Mouse (Mus musculus): Measurements from ENCODE around the gene Dlg4. TPM values are rescaled to one million over a fixed set of nuclear protein-coding genes. Genes with fewer than 3 reads are reported as not detected.
"Not testable (repeated sequence)": the region's sequence is repeated elsewhere in the genome, so short reads cannot be mapped to it uniquely, and the experiment has no call there.

Gene Dlg4
- total RNA-seq, 2 experiments from 2014 or later = 23.9 to 33.8 TPM

GRCm38 (mm10) chr11:69996161-69997061, 20.3 kb upstream of the Dlg4 start:
- peak in 1 of 2 experiments; percentile 76 for DNase-seq (ENCODE audit: low spot score in 2 of 2)

GRCm38 (mm10) chr11:69997070-69997509, 19.7 kb upstream of the Dlg4 start:
- peak; percentile 88 to 90 for DNase-seq (ENCODE audit: low spot score in 2 of 2)

GRCm38 (mm10) chr11:69998567-69999491, 17.9 kb upstream of the Dlg4 start:
- DNase-seq (ENCODE audit: low spot score in 2 of 2) = no peak

- no peak for DNase-seq (ENCODE audit: low spot score in 2 of 2)
These were observed 17.1 kb upstream of the Dlg4 start for GRCm38 (mm10) chr11:69999666-70000065.

GRCm38 (mm10) chr11:70000396-70000898, 16.3 kb upstream of the Dlg4 start, which contains the start of gene Dvl2:
Gene Dvl2, plus strand, starts transcription at chr11:70000595.
- DNase-seq (ENCODE audit: low spot score in 2 of 2) = peak; percentile 83 to 92

GRCm38 (mm10) chr11:70001159-70001558, 15.6 kb upstream of the Dlg4 start:
- DNase-seq (ENCODE audit: low spot score in 2 of 2) = no peak

GRCm38 (mm10) chr11:70001865-70002264, 14.9 kb upstream of the Dlg4 start:
- DNase-seq (ENCODE audit: low spot score in 2 of 2) = no peak

GRCm38 (mm10) chr11:70002471-70002870, 14.3 kb upstream of the Dlg4 start:
- no peak for DNase-seq (ENCODE audit: low spot score in 2 of 2)

GRCm38 (mm10) chr11:70005521-70005920, 11.2 kb upstream of the Dlg4 start:
- DNase-seq (ENCODE audit: low spot score in 2 of 2) = no peak

GRCm38 (mm10) chr11:70010033-70010432, 6.7 kb upstream of the Dlg4 start:
- DNase-seq (ENCODE audit: low spot score in 2 of 2) = no peak

GRCm38 (mm10) chr11:70010548-70010947, 6.2 kb upstream of the Dlg4 start:
- no peak for DNase-seq (ENCODE audit: low spot score in 2 of 2)

- no peak for DNase-seq (ENCODE audit: low spot score in 2 of 2)
These were observed 5.8 kb upstream of the Dlg4 start for GRCm38 (mm10) chr11:70010961-70011360.

GRCm38 (mm10) chr11:70012931-70013330, 3.8 kb upstream of the Dlg4 start:
- DNase-seq (ENCODE audit: low spot score in 2 of 2) = no peak

- DNase-seq (ENCODE audit: low spot score in 2 of 2) = no peak
These were observed 3.3 kb upstream of the Dlg4 start for GRCm38 (mm10) chr11:70013408-70013807.

- DNase-seq (ENCODE audit: low spot score in 2 of 2) = no peak
These were observed 2.7 kb upstream of the Dlg4 start for GRCm38 (mm10) chr11:70014051-70014450.

GRCm38 (mm10) chr11:70014880-70015558, 1.7 kb upstream of the Dlg4 start, which contains the start of gene Acadvl:
Gene Acadvl, minus strand, starts transcription at chr11:70015411.
- DNase-seq (ENCODE audit: low spot score in 2 of 2) = peak; percentile 74 to 88

- no peak for DNase-seq (ENCODE audit: low spot score in 2 of 2)
These were observed 1.1 kb upstream of the Dlg4 start for GRCm38 (mm10) chr11:70015677-70016076.

- not testable (repeated sequence) for DNase-seq (ENCODE audit: low spot score in 2 of 2)
These were observed 565 bp upstream of the Dlg4 start for GRCm38 (mm10) chr11:70016177-70016576.

- no peak for DNase-seq (ENCODE audit: low spot score in 2 of 2)
These were observed 541 bp downstream of the Dlg4 start for GRCm38 (mm10) chr11:70017199-70017767.

Data from gastrocnemius, postnatal 4 days (tissue).